Mouse (Mus musculus) embryo, embryonic 10.5 days (tissue): ENCODE measurements around the gene Olfr108.

Experiments used
- DNase-seq: peaks from one replicate; pipeline ENCODE4 v3.0.0-alpha.2; 2015; ENCODE audit warnings: low spot score

The Olfr108 gene

DNA sequence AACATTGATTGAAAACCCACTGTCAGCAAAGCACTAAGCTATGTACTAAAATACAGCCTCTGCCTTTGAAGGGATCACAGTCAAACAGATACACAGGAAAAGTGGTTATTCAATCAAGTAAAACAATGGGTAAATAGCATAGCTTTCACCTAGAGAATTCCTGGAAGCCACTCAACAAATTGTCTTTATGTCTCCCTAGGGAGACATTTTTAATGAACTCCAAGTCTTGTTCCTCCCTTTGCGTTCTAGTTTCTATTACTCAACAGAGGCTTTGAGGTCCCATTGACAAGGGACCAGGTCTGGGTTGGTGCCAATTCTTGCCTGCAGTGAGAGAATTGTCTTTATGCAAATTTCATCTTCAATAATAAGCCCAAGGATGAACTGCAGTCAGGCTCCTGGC lies at the start of gene Olfr108:
Gene Olfr108, plus strand, starts transcription at position 301 of the 400 bp plus-strand sequence.
- DNase-seq, result no peak

DNA sequence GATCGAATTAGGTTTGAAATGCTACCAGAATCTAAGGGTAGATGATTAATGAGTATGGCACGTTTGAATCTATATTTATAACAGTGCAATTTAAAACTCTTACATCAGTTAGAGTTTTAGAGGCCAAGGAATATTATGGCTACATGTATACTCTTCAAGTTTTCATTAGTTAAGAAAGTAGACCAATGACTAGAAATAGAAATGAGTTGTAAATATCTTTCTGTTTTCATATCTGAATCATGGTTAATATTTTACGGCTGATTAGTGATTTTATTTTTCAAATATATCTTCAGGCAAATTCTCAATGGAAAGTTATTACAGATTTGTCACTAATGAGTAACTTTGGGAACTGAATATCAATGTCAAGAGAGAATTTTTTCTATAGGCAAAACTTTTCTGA lies 46.4 kb upstream of the Olfr108 start, which contains the start of gene Olfr107:
Gene Olfr107, plus strand, starts transcription at position 301 of the 400 bp plus-strand sequence.
- no peak for DNase-seq

DNA sequence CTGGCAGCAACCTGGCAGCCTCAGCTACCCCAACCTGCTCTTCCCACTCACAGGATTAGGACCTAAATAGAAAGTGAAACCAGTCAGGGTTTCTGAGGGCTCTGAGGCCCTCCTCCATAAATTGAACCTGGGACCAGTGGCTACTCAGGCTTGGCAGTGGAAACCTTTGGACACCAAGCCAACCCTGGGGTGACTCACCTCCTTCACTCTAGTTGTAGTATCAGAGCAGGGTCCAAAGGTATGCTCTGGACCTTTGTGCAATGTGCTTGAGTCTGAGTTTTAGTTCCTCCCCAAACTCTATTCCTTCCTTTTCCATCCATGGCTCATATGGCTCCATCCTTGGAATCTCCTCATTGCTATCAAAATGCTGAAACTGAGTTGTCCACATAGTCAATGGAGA lies 31.9 kb upstream of the Olfr108 start:
- DNase-seq, result no peak

DNA sequence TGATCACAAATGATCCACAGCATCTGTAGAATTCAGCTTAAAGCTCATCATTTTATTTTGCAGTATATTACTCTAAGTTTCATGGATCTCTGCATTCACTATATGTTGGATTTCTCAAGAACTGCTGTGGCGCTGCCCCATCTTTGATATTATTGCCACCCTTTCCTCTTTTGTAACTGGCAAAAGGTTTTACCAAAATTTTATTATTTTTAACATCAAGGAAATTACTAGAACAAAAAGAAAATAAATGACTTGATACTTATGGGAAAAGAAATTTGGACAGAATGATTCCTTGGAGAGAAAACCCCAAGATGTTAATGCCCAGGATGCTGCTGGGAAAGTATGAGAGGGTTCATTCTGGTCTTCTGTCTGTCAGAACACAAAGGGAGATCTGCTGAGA lies 13.3 kb downstream of the Olfr108 start, which contains the start of gene Olfr109:
Gene Olfr109, plus strand, starts transcription at position 301 of the 400 bp plus-strand sequence.
- DNase-seq, result no peak

DNA sequence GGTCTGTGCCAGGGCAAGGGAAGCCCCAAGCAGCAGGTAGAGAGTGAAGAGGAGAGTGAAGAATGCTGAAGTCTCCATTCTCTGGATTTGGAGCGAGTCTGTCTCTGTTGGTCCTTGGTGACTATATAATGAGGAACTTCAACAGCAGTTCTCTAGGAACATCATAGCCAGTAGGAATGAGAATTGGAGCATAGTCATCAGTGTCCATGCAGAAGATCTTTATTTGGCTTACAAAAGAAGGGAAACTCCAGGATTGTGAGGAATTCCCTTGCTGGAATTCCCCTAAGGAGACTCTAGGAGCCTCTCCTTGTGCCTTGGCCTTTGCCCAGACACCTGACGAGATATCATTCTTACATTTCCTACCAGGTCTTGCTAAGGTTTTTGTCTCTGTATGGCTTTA lies 38.2 kb downstream of the Olfr108 start, which contains the start of gene H2-M2:
Gene H2-M2, minus strand, starts transcription at position 101 of the 400 bp plus-strand sequence.
- no peak for DNase-seq

DNA sequence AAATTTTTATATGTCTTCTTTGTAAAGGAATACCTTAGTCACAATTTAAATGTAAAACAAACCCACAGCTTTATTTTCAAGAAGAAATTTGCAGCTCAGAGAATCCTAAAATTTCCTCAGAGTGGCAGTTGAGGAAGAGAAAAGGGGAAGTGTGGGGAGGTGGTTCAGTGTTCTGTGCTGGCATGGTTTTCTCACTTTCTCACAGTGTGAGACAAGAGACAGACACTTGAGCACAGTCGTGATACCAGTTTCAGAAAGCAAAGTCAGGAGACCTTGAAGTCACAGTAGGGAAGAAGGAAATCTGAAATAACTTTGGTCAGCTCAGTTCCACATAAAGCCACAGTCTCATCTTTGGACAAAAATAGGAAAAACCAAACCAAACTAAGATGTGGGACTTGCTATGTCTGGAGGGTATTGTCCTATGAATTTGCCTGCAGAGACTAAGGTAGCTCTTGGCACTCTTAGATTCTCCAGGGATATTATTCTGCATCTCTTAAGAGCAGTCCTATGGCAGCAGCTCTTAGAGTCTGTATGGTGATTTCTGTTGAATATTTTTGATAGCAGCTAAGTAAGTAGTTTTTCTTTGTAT lies 46.7 kb downstream of the Olfr108 start, which contains the start of gene Olfr110:
Gene Olfr110, plus strand, starts transcription at position 539 of the 589 bp plus-strand sequence.
- DNase-seq, result no peak
